Mouse (Mus musculus) embryonic fibroblast, embryonic 13.5 days (primary cell): ENCODE measurements around the gene Gm17482.

Source experiments
- CTCF ChIP-seq: IDR thresholded peaks from 2 replicates; pipeline ENCODE4 v1.5.1; 2011; ENCODE audit warnings: mild to moderate bottlenecking, control low read depth, low read length, moderate library complexity, borderline replicate concordance; ENCODE audit not compliant: insufficient read depth
- POLR2A ChIP-seq: IDR thresholded peaks from 2 replicates; pipeline ENCODE4 v1.6.1; 2011; ENCODE audit warnings: low read depth, mild to moderate bottlenecking, control low read depth, low read length, moderate library complexity

- TF ChIP-seq POLR2A (no peak), CTCF (peak; percentile 81)
Observed at GRCm38 (mm10) chr6:115227529-115227928, 386 bp downstream of the Gm17482 start.
